Mouse (Mus musculus): ENCODE results near the gene Hoxa5.

Hoxa5 gene

DNA sequence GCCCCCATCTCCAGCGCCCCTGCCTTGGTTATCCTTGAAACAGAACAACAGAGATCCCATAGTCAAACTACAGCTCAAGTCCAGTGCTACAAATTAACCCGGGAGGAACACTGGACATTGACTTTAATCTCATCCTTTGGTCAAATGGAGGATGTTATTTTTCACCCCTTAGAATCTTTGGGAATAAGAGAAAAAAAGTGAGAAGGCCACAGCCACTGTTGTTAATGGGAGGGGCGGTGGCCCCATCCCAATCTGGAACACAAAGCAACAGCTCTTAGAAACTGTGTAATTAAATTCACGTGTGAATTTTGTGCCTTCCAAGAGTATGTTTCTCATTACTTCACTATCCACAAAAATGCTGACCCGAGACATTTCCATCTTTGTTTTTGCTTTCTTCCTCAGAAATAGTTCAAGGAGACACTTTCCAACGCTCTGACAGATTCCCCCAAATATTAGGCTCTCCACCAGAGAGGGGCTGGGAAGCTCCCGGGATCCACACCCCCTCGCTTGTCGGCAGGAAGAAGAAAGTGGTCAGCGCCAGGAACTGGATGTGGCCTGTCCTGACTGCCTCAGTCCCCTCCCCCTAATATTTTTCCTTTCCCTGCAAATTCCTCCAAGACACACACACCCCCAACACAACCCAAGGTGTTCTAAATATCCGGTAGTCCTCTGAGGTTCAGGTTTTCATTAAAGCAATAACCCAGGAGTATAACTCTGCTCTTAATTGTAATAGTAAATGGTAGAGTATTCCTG lies 23.3 kb upstream of the Hoxa5 start:
- DNase-seq (ENCODE audit: extremely low read depth, insufficient read length, low spot score) = no peak

DNA sequence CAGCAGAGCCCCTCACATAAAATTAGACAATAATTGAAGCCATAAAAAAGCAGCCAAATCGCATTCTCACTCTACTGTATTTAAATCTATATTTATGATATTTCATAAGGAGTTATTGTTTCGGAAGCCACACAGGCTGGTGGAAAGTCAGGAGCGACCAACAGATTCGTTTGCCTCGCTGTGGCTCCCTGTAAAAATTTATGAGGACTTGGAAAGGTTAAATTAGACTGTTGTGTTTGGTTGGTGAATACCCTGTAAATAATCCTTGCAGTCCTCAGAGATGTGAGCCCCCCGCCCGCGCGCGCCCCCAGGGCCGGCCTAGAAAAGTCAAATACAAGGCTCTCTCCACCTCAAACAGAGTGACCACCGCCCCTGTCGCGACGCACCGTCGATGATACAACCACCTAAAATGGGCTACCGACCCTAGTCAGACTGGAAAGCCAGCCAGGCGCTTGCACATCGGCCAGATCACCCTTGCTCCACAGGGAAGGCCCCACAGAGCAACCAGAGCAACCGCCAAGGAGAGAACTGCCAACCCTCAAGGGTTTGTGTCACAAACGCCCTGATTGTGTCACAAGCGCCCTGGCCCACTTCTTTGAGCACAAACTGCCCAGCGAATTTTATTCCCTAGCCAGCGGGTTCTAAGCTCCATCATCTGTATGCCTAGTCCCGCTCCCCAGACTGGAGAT lies 22.3 kb upstream of the Hoxa5 start:
- no peak for DNase-seq (ENCODE audit: extremely low read depth, insufficient read length, low spot score)

DNA sequence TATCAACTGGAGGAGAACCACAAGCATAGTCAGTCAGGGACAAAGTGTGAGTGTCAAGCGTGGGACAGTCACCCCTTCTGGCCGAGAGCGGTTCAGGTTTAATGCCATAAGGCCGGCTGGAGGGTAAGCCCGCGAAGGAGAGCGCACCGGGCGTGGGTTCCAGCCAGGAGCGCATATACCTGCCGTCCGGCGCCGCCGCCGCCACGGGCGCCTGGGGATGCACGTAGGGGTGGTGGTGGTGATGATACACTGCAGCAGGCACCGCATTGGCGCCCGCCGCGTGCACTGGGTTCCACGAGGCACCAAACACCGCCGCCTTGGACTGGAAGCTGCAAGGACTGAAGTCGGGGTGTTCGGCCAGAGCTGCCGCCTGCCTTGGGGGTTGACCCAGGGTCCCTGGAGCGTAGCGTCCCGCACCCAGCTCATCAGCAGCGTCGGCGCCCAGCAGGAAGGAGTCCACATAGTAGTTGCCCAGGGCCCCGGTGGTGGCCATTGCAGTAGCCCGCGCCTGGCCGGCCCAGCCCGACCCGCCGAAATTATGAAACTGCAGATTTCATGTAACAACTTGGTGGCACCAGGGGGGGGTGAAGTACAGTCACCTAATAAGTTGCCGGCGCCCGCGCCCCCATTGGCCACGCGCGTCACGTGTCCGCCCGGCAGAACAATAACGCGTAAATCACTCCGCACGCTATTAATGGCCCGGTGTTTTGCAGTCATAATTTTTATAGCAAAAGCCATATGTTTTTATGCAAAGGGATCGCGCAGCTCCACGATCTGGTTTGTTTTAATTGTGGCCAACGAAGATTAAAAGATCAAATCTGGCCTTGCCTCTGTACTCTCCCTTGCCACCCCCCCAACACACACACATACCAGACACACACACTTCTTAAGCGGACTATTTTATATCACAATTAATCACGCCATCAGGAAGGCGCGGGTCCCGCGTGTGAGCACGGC lies 21.5 kb upstream of the Hoxa5 start:
- DNase-seq (ENCODE audit: extremely low read depth, insufficient read length, low spot score) = peak; percentile 84

DNA sequence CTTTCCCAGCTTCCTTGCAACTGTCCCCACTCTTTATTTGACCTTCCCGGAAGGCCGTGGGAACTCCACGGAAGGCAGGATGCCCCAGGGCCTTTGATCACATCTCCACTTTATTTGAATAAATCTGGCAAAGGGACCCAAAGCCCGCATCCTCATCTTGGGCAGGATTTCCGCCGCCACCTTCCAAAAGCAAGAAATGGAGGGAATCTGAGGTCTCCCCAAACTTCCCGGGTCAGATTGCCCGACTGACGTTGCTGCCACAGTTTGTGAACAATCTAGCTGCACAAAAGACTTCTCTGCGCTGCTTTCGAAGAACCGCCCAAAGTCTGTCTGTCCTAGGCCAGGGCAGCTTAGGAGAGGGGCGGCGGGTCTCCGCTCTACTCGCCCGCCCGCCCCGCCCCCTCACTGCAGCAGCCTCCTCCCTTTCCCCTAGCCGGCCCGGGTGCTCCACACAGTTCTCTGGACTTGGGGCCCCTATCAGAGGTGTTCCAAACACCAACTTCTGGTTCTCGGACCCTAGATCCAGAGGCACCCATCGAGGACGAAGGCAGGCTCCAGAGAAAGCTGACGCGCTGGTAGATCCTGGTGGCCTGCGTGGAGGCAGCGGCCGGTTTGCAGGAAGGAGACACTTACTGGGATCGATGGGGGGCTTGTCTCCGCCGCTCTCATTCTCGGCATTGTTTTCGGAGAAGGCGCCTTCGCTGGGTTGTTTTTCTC lies 20.7 kb upstream of the Hoxa5 start:
- no peak for DNase-seq (ENCODE audit: extremely low read depth, insufficient read length, low spot score)

DNA sequence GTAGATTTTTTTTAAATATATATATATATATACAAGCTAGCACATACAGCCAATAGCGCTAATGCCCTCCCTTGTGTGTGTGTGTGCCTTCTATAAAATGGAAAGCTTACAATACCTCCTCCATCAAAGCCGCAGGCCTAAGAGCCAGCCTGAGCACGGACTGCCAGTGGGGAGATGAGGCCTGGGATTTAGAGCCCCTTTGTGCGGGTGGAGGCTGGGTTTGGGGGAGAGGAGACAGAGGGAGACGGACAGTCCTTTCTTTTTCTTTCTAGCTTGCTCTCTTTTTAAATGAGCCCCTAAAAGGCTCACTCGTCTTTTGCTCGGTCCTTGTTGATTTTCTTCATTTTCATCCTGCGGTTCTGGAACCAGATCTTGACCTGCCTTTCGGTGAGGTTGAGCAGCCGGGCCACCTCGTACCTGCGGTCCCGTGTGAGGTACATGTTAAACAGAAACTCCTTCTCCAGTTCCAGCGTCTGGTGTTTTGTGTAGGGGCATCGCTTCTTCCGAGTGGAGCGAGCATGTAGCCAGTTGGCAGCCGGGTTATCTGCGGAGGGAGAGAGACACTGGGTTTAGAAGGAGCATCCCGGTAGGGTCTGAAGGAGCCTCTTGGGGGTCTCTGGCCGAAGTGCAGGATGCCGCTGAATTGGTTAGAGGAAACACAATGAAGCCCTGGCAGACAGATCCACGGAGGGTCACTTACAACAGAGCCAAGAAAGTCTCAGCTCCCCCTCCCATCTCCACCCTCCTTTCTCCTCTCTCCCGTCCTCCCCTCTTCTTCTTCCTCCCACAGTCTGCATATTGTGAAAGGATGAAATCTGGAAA lies 19.8 kb upstream of the Hoxa5 start:
- DNase-seq (ENCODE audit: extremely low read depth, insufficient read length, low spot score) = no peak

DNA sequence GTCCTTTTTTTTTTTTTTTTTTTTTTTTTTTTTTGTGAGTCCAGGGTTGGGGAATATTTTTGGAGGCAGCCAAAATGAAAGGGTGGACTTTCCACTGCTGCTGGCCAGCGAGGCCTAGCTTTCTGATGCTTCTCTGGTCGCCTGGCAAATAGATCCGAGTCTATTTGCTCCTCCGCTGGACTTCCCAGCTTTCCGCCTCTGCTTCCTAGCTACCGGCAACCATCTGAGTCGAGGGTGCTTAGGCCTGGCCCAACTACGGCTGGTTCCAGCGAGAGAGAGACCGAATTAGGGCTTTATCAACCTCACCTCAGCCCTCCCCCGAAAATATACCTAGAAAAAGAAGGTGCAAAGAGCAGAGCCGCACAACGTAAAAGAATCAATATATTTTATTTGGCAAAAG lies 18.3 kb upstream of the Hoxa5 start:
- no peak for DNase-seq (ENCODE audit: extremely low read depth, insufficient read length, low spot score)

DNA sequence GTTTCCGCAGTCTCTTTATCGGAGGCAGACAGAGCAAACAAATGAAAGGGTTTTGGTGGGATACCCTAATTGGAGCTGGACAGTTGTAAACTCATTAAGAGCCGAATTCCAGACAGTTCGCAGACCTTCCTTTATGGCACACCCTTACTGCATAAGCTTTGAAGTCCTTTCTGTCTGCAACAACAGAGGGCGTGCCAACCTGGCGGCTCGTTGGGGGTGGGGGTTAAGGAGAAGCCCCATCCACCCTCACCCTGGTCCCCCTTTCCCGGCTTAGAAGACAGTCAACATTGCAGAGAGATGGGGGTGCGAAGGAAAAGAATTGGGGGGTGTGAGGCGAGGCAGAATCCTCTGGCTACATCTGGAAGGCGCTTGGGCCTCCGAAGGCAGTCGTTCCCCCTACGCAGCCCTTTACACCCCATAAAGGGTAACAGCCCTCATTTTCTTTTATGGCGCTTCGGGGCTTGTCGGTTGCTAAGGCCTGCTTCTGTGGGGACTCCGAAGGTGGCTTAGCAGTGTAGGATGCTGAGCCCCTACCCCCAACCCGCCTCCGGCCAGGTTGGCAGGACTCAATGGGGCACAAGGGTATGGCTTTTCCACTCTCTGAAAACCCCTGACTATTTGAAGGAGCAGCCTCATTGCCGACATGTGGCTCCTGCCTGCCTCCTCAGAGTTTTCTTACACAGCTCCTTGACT lies 17.8 kb upstream of the Hoxa5 start:
- DNase-seq (ENCODE audit: extremely low read depth, insufficient read length, low spot score) = no peak

DNA sequence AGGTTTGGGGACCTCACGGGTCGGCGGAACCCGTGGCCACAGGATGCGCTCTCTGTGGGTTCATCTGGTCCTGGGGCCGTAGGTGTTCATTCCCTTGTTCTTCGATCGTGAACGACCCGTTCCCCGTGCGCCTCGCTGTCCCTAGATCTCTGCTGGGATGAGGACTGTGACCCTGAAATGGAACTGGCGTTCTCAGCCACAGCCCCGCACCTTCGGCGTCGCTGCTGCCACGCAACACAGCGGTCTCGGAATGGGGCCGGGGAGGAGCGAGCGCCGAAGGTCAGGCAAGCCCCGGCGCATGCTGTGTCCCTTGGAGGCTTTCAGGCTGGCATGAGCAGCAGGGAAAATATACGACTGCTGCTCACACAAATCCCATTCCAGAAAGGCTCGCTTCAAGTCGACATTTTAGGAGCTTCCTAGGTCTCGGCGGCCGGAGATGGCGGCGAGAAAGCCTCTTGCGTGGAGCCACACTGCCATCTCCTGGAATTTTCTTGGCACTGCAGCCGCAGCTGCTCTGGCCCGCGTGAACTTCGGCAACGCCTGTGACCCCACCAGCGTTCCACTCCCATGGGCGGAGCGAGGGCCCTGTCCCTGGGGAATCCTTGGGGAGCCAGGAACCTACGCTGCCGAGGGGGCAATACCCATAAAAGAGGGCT lies 17.1 kb upstream of the Hoxa5 start, which contains the start of gene Hoxa7:
TSS of gene Hoxa7 (minus strand) at position 518 of the 656 bp plus-strand sequence.
- DNase-seq (ENCODE audit: extremely low read depth, insufficient read length, low spot score) = peak; percentile 83

DNA sequence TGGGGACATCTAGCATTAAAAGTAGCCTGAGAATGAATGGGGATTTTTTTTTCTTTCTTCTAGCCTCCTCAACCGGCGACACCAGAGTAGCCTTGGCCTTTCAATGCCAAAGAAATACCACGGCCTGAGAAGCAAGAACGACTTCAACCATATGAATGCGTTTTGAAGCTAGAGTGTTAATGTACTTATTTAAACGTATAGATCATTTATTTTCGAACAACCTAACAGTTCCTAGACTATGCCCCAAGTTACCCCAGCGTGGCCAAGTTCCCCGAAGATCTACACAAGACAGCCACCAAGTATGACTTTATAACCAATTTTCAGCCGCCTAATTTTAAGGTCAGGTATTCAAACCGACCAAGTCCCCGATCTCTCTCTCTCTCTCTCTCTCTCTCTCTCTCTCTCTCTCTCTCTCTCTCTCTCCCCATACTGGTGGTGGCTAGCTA lies 16.5 kb upstream of the Hoxa5 start:
- no peak for DNase-seq (ENCODE audit: extremely low read depth, insufficient read length, low spot score)

DNA sequence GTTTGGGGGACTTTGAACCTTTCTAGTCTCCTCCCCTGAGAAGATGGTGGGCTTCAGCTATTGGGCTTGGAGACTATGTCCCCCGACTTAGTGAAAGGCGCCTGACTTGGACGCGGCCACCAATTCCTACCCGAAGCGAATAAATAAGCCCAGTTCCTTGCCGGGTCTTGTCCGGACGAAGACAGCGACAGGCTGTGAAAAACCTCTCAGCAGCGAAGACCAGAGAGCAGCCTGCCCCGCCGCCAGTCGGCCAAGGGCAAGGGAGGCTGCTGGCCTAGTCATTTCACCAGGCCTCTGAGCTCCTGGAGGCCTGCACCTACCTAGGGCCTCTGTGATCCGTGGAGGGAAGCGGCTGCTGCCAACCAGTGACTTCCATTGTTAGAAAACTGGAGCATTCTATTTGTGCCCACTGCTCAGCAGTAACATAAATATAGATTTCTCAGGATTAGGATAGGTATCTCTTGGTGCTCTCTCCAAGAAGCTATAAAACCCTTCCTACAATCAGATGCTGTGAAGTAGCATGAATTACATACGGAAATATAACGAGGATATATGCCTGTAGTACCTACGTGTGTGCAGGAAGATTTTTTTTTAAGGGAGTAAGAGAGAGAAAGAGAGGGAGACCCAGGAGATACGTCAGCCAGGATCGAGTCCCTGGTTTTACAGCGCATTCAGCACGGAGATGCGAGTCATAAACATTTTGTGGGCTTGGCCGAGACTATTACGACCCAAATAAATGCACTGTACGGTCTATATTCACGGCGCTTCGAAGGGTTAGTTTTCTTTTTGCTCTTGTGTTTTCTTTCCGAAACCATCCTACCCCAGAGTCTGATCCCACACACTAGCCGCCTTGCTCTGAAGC lies 15.8 kb upstream of the Hoxa5 start:
- no peak for DNase-seq (ENCODE audit: extremely low read depth, insufficient read length, low spot score)

DNA sequence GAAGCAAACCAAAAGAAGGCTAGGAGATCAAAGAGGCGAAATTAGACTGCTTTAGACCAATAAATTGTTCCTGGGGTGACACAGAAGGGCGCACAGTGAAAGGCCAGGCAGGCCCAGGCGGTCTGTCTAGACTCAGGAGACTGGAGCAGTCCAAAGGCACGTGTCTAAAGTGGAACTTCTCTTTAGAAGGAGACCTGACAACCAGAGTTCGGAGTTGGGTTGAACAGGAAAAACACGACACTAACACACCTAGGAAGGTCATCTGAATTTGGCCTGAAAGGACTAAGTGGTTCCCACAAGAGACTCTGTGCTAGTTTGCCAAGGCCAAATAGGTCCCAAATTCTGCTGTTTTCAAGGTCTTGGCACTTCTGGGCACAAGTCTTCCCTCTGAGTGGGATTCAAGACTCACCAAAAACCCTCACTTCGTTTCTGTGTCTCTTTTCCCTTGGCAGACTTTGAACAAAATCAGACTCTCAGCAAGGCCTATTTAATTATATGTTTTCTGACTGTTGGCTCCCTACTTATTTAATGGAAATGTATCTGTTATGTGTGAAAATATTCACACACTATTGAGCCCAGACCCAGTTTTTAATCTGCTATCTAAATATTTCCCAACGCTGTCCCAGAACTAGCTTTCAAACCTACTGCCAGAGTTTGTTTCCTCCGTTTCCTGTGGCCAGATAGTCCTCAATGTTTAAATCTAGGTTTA lies 15.0 kb upstream of the Hoxa5 start:
- DNase-seq (ENCODE audit: extremely low read depth, insufficient read length, low spot score) = no peak

DNA sequence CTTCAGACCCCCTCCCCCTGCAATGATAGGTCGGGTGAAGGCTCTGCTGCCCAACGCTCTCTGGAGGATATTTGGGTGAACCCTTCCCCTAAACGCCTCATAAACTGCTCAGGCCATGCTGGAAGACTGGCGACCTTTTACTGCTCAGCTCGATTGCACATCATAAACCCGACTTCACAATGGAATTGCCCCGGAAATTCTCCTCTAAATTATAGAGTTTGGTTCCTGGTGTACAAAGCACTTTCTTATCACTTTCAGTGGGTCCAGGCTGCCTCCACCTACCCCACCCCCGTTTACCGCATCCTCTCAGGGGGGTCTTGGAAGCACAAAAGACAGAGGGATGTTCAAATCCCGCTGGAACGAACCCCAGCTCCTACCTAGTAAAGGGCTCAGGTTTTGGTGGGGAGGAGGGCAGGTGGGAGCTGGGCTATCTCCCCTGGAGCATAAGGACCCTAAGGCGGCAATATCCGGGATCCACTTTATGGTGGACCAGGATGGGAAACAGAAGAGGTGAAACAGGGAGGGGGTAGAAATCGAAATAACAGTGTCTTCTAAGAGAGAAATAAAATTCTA lies 14.3 kb upstream of the Hoxa5 start:
- DNase-seq (ENCODE audit: extremely low read depth, insufficient read length, low spot score) = no peak

DNA sequence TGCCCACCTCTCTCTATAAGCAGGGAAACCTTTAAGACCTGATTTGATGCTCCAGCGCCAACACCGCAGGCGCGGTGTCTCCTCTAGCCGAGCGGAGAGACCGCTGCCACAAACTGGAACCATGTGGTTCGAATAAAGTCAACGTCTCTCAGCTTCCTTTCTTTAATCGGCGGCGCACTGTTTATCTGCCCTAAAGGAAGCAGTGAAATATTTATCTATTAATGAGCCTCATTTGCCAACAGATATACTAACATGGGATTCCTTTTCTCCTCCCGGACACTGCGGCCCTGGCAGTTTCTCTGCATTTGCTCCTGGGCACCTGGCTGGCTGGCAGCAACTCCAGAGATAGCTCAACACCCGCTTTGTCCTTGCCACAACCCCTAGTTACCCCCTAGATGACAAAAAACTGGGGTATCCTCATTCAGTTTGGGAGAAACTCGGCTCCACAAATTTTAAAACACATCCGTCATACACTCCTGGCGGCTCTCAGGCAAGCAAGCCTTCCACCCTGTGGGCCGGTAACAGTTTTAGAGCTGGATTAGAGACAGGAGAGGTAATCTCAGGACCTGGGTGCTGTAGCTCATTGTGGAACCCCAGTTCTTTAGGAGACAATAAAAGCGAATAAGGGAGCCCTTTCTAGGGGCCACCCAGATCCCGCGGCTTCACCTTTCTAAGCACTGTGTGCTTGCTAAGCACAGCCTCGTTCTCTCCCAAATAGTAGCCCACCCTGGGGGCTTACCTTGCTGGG lies 13.7 kb upstream of the Hoxa5 start:
- no peak for DNase-seq (ENCODE audit: extremely low read depth, insufficient read length, low spot score)

DNA sequence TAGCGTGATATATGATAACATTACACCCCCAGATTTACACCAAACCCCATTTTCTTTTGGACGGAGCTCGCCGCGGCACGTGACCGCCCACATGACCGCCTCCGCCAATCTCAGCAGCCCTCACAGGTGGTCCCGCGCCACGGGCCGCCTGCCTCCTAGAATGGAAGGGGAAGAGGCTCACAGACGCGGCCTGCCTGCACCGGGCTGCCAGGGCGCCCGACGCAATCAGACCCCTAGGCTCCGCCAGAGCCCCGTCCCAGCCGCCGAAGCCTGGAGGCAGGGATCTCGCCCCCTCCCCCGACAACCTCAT lies 13.0 kb upstream of the Hoxa5 start:
- no peak for DNase-seq (ENCODE audit: extremely low read depth, insufficient read length, low spot score)

DNA sequence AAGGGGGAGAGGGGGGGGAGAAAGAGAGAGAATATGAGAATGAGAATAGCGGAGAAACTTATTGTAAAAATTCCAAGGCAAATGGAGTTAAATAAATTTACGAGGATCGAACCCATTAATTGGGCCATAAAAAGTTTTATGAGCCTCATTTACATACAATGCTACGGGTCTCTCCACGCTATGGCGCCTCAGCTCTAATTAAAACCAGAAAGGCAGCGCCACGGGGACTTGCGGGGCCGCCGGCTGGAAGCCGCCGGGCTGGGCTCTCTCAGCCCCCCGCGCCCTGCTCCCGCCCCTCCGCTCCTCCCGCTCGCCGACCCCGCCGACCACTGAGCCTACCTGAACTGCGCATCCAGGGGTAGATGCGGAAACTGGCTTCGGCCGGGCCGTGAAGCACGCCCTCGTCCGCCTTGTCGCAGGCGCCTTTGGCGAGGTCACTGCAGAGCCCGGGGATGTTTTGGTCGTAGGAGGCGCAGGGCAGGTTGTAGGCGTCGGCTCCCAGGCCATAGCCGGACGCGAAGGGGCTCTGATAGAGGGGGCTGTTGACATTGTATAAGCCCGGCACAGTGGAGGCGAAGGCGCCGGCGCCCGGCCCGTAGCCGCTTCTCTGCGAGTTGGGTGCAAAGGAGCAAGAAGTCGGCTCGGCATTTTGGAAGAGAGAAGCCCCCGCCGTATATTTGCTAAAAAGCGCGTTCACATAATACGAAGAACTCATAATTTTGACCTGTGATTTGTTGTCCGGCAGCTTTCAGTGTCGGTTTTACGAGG lies 12.5 kb upstream of the Hoxa5 start:
- no peak for DNase-seq (ENCODE audit: extremely low read depth, insufficient read length, low spot score)
